Mouse (Mus musculus): ENCODE measurements at regions not wholly inside any gene's neighbourhood (a gene's known extent, or its start where the extent isn't known, plus 50 kb on each side); places are given as distances from the start of the nearest gene placed in this dataset.
A peak's percentile ranks its signal among the peaks of the same experiment; 100 is the strongest.

- H3K27me3 ChIP-seq: no peaks in the 10 kb centered on the region
- 88% methylated on average over 1 of the region's 1 CpGs for WGBS
Observed at GRCm38 (mm10) chr4:10480936-10481335, 393.4 kb upstream of the 2610301B20Rik start.

GRCm38 (mm10) chr4:10508163-10508821 lies 366.0 kb upstream of the 2610301B20Rik start:
- ATAC-seq (ENCODE audit: insufficient number of reproducible peaks, insufficient read depth, low FRiP score, low TSS enrichment): no peak
- Histone ChIP-seq H3K9me3 (no peaks in the 10 kb centered on the region), H3K27ac (no peak overlapping the region), H3K4me3 (no peak overlapping the region), H3K4me1 (no peaks in the 10 kb centered on the region), H3K27me3 (no peaks in the 10 kb centered on the region), H3K36me3 (no peaks in the 10 kb centered on the region), H3K4me2 (replicated peaks) (no peak overlapping the region), H3K9ac (no peak overlapping the region)
- WGBS: 59% methylated on average over 6 of the region's 6 CpGs

More at GRCm38 (mm10) chr4:10480936-10481335, 393.4 kb upstream of the 2610301B20Rik start:
- Histone ChIP-seq H3K9me3 (no peaks in the 10 kb centered on the region), H3K27ac (no peak overlapping the region), H3K4me1 (no peaks in the 10 kb centered on the region), H3K9ac (no peak overlapping the region), H3K4me3 (no peak overlapping the region), H3K36me3 (no peaks in the 10 kb centered on the region), H3K4me2 (replicated peaks) (no peak overlapping the region)
- no peak for ATAC-seq (ENCODE audit: insufficient number of reproducible peaks, insufficient read depth, low FRiP score, low TSS enrichment)

DNA sequence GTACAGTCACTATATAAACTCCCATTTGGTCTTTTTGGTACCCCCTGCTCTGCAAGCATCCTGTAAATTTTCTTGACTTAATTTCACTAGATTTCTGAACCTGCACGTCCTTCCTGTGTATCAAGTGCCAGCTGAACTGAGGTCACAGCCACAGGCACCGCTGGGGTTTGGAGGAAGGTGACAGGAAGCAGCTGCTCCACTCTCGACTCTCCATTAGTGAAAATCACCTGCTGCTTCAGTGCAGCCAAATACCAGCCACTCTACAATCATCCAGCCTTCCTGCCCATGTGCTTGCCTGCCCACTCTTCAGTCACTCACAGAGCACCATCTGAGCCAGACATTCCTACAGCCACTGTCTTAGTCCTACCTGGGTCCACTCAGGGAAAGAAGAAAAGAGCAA lies 364.3 kb upstream of the 2610301B20Rik start:
- Histone ChIP-seq H3K4me2 (replicated peaks) (no peak overlapping the region), H3K9me3 (no peaks in the 10 kb centered on the region), H3K4me3 (no peak overlapping the region), H3K27me3 (no peaks in the 10 kb centered on the region), H3K4me1 (no peaks in the 10 kb centered on the region), H3K27ac (no peak overlapping the region), H3K9ac (no peak overlapping the region), H3K36me3 (no peaks in the 10 kb centered on the region)
- WGBS: 43% methylated on average over 3 of the region's 3 CpGs
- 0 out of 2 replicates have a peak, but pooled peaks have one; percentile 15 for ATAC-seq (ENCODE audit: insufficient number of reproducible peaks, insufficient read depth, low FRiP score, low TSS enrichment)

DNA sequence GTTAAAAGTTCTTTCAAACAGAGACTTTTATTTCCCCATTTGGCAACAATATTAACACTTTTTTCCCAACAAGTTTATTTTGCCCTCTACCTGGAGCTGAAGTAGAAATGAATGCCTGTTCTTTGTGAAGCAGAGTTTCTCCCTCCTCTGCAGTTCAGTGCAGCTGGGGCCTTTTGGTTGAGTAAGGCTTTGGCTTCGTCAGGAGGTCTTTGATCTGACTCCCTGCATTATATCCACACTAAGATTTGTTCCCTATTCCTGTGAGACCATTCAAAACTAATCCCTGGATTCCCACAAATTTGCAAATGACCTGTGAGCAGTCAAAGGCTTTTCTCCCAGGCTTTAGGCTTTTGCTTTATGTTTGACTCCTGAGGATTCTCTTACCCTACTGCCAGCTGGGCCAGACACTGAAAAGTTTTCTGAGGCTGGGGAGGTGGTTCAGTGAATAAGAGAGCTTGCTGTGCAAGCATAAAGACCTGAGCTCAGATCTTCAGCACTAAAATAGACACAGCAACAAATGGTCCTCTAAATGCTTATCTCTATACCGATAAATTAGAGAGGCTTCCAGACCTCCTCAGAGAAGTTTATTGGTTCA lies 323.5 kb upstream of the 2610301B20Rik start:
- no peaks in the 10 kb centered on the region for H3K36me3 ChIP-seq
- H3K4me3 ChIP-seq: no peak overlapping the region
- H3K27me3 ChIP-seq: no peaks in the 10 kb centered on the region
- WGBS: 29% methylated on average over 2 of the region's 2 CpGs
- no peak overlapping the region for H3K4me2 ChIP-seq (replicated peaks)
- ATAC-seq (ENCODE audit: insufficient number of reproducible peaks, insufficient read depth, low FRiP score, low TSS enrichment): no peak
- no peak overlapping the region for H3K9ac ChIP-seq
- H3K9me3 ChIP-seq: no peaks in the 10 kb centered on the region
- H3K4me1 ChIP-seq: no peaks in the 10 kb centered on the region
- H3K27ac ChIP-seq: no peak overlapping the region

DNA sequence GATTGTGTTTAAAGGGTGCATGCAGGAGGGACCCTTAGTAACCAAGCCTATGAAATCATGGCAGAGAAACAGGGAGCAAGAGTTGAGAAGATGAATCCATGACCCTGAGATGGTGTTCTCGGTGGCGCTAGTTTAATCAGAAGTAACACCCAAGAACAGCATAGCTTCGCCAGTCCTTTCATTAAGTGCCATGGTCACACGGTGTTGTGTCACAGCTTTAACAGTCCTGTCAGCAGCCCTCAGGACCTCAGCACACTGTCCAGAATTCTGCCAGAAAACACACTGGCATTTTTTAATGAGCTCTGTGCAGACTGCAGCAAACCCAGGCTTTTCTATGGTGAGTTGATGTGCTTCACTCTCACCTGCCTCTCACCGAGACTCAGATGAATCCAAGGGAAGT lies 320.6 kb upstream of the 2610301B20Rik start:
- ATAC-seq (ENCODE audit: insufficient number of reproducible peaks, insufficient read depth, low FRiP score, low TSS enrichment): no peak
- Histone ChIP-seq H3K9ac (no peak overlapping the region), H3K27me3 (no peaks in the 10 kb centered on the region), H3K27ac (no peak overlapping the region), H3K4me2 (replicated peaks) (no peak overlapping the region), H3K36me3 (no peaks in the 10 kb centered on the region), H3K9me3 (no peaks in the 10 kb centered on the region), H3K4me1 (no peaks in the 10 kb centered on the region), H3K4me3 (no peak overlapping the region)
- WGBS: 90% methylated on average over 5 of the region's 5 CpGs

DNA sequence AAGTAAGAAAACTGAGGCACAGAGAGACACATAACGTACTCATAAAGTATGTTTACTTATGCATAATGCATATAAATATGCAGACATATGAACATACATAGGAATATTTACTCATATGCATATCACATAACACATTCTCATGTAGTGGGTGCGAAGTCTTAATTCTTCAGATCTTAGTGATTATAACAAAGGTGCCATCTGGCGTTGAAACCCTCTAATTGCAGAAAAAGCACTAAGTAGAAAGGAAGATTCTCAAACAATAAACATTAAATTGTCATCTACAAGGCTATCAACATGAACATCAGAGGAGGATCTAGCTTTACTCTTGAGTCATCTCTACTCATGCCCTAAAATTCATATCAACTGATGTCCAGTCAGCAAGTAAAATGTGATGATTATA lies 314.2 kb upstream of the 2610301B20Rik start:
- H3K27ac ChIP-seq: no peak overlapping the region
- H3K4me3 ChIP-seq: no peak overlapping the region
- no peaks in the 10 kb centered on the region for H3K4me1 ChIP-seq
- 79% methylated on average over 3 of the region's 3 CpGs for WGBS
- no peak overlapping the region for H3K9ac ChIP-seq
- H3K27me3 ChIP-seq: no peaks in the 10 kb centered on the region
- no peaks in the 10 kb centered on the region for H3K9me3 ChIP-seq
- ATAC-seq (ENCODE audit: insufficient number of reproducible peaks, insufficient read depth, low FRiP score, low TSS enrichment): no peak
- H3K4me2 ChIP-seq (replicated peaks): no peak overlapping the region
- H3K36me3 ChIP-seq: no peaks in the 10 kb centered on the region

DNA sequence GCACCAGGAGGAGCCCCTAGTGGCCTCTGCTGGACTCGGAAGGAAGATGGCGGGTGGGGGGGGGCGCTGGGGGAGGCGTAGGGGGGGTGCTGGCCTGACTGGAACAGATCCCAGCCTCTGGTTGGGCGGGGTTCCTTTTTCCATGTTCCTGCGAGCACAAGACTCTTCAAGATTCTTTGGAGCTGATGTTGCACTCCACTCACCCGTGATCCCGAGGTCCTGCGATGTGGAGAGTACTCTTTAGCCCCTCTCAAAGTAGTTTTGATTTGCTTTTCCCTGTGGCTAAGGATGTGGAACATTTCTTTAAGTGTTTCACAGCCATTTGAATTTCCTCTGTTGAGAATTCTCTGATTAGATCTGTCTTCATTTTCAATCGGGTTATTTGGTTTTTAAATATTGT lies 269.8 kb upstream of the 2610301B20Rik start:
- Histone ChIP-seq H3K27ac (no peak overlapping the region), H3K4me2 (replicated peaks) (no peak overlapping the region), H3K9ac (no peak overlapping the region), H3K9me3 (no peaks in the 10 kb centered on the region), H3K4me3 (no peak overlapping the region), H3K27me3 (no peaks in the 10 kb centered on the region), H3K4me1 (no peaks in the 10 kb centered on the region), H3K36me3 (no peaks in the 10 kb centered on the region)
- 87% methylated on average over 10 of the region's 10 CpGs for WGBS
- ATAC-seq (ENCODE audit: insufficient number of reproducible peaks, insufficient read depth, low FRiP score, low TSS enrichment): no peak

- Histone ChIP-seq H3K27me3 (no peaks in the 10 kb centered on the region), H3K4me3 (no peak overlapping the region), H3K27ac (no peak overlapping the region), H3K4me1 (no peaks in the 10 kb centered on the region), H3K4me2 (replicated peaks) (no peak overlapping the region), H3K9ac (no peak overlapping the region), H3K9me3 (no peaks in the 10 kb centered on the region), H3K36me3 (no peaks in the 10 kb centered on the region)
- WGBS: 70% methylated on average over 7 of the region's 7 CpGs
- ATAC-seq (ENCODE audit: insufficient number of reproducible peaks, insufficient read depth, low FRiP score, low TSS enrichment): no peak
Observed at GRCm38 (mm10) chr4:10607855-10608576, 266.3 kb upstream of the 2610301B20Rik start.

DNA sequence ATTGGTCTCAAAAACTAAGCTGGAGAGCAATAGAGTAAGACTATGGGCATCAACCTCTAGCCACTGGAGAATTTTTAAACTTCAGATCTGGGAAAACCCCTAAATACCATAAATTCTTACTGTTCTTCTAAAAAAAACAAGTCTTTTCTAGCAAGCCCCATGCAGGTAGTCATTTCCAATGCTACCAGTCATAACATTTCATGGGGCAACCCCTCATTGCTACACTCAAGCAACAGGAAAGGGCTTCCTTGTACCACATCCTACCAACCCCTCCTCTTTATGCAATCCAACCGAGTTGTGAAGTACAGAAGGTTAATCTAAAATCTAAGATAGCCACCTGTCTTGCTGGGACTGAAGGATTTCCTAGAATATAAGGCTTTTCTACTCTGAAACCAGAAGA lies 263.5 kb upstream of the 2610301B20Rik start:
- Histone ChIP-seq H3K4me3 (no peak overlapping the region), H3K9me3 (0 out of 2 replicates have a peak, but pooled peaks cover 3% of the 10 kb centered on the region), H3K9ac (no peak overlapping the region), H3K36me3 (no peaks in the 10 kb centered on the region), H3K4me2 (replicated peaks) (no peak overlapping the region), H3K4me1 (no peaks in the 10 kb centered on the region), H3K27ac (no peak overlapping the region), H3K27me3 (no peaks in the 10 kb centered on the region)
- 77% methylated on average over 1 of the region's 1 CpGs for WGBS
- no peak for ATAC-seq (ENCODE audit: insufficient number of reproducible peaks, insufficient read depth, low FRiP score, low TSS enrichment)
